Mouse (Mus musculus) ES-Bruce4 (cell line): Measurements from ENCODE around the gene Loxl3. TPM values are rescaled to one million over a fixed set of nuclear protein-coding genes. Genes with fewer than 3 reads are reported as not detected.

ENCODE experiments used
- H3K27ac ChIP-seq: 2 replicates; pipeline ENCODE4 v1.5.1; 2012; ENCODE audit warnings: low read length, inconsistent platforms; ENCODE audit not compliant: insufficient read depth
- H3K27me3 ChIP-seq: 2 replicates; pipeline ENCODE4 v1.6.1; 2012; ENCODE audit warnings: mild to moderate bottlenecking, low read length, inconsistent platforms; ENCODE audit not compliant: control insufficient read depth, poor library complexity, insufficient read depth, severe bottlenecking
- H3K36me3 ChIP-seq: 2 replicates; pipeline ENCODE4 v1.6.1; 2012; ENCODE audit warnings: inconsistent platforms, mild to moderate bottlenecking, low read length, moderate library complexity; ENCODE audit not compliant: control insufficient read depth, poor library complexity, insufficient read depth, severe bottlenecking
- H3K4me1 ChIP-seq: one replicate; pipeline ENCODE4 v1.8.1; 2011; ENCODE audit warnings: low read length; ENCODE audit not compliant: control insufficient read depth, insufficient read depth
- H3K4me3 ChIP-seq: 2 replicates; pipeline ENCODE4 v1.5.1; 2011; ENCODE audit warnings: low read depth, mild to moderate bottlenecking, low read length
- H3K9ac ChIP-seq: 2 replicates; pipeline ENCODE4 v1.6.1; 2012; ENCODE audit warnings: low read depth, mild to moderate bottlenecking, inconsistent platforms; ENCODE audit not compliant: poor library complexity, severe bottlenecking
- H3K9me3 ChIP-seq: replicated peaks from 2 replicates; pipeline ENCODE4 v1.6.1; 2012; ENCODE audit warnings: mild to moderate bottlenecking, low read length, inconsistent platforms; ENCODE audit not compliant: control insufficient read depth, poor library complexity, insufficient read depth, severe bottlenecking
- CTCF ChIP-seq: IDR thresholded peaks from one replicate; pipeline ENCODE4 v1.8.1; 2011; ENCODE audit warnings: low read depth, low read length
- EP300 ChIP-seq: IDR thresholded peaks from 2 replicates; pipeline ENCODE4 v1.6.1; 2011; ENCODE audit warnings: low read depth, low read length; ENCODE audit not compliant: insufficient read depth
- POLR2A ChIP-seq: IDR thresholded peaks from one replicate; pipeline ENCODE4 v1.8.1; 2011; ENCODE audit warnings: low read length; ENCODE audit not compliant: insufficient read depth
- polyA plus RNA-seq: library from polyadenylated mRNA; stranded (reverse); fragments of >200 nt; gene quantifications from 2 replicates; pipeline ENCODE4 v1.2.4, GENCODE M21; 2011; ENCODE audit warnings: low read depth; ENCODE audit not compliant: missing spikeins, insufficient read depth, insufficient read length

Gene Loxl3
- polyA plus RNA-seq, 1 experiment = 2.2 TPM

- Histone ChIP-seq H3K36me3 (no peaks in the 10 kb centered on the region), H3K9ac (no peak overlapping the region), H3K4me1 (no peaks in the 10 kb centered on the region), H3K27me3 (no peaks in the 10 kb centered on the region), H3K27ac (no peak overlapping the region), H3K9me3 (no peaks in the 10 kb centered on the region), H3K4me3 (no peak overlapping the region)
- no peak for TF ChIP-seq EP300
- TF ChIP-seq POLR2A = no peak
- TF ChIP-seq CTCF = no peak
Measured at GRCm38 (mm10) chr6:83020836-83021593, 13.0 kb upstream of the Loxl3 start.

GRCm38 (mm10) chr6:83023008-83023407 lies 11.0 kb upstream of the Loxl3 start:
- no peak overlapping the region for H3K4me3 ChIP-seq
- H3K4me1 ChIP-seq = no peaks in the 10 kb centered on the region
- no peak overlapping the region for H3K9ac ChIP-seq
- H3K27me3 ChIP-seq = no peaks in the 10 kb centered on the region
- TF ChIP-seq EP300 (no peak), CTCF (no peak), POLR2A (no peak)
- no peaks in the 10 kb centered on the region for H3K36me3 ChIP-seq
- no peak overlapping the region for H3K27ac ChIP-seq
- H3K9me3 ChIP-seq = no peaks in the 10 kb centered on the region

GRCm38 (mm10) chr6:83023786-83024185 lies 10.2 kb upstream of the Loxl3 start:
- Histone ChIP-seq H3K4me1 (no peaks in the 10 kb centered on the region), H3K27me3 (no peaks in the 10 kb centered on the region), H3K9ac (no peak overlapping the region), H3K27ac (no peak overlapping the region), H3K4me3 (no peak overlapping the region), H3K36me3 (no peaks in the 10 kb centered on the region), H3K9me3 (no peaks in the 10 kb centered on the region)
- TF ChIP-seq POLR2A = no peak
- no peak for TF ChIP-seq EP300
- no peak for TF ChIP-seq CTCF

GRCm38 (mm10) chr6:83024421-83024820 lies 9.6 kb upstream of the Loxl3 start:
- Histone ChIP-seq H3K9me3 (no peaks in the 10 kb centered on the region), H3K4me1 (no peaks in the 10 kb centered on the region), H3K9ac (no peak overlapping the region), H3K4me3 (no peak overlapping the region), H3K36me3 (no peaks in the 10 kb centered on the region), H3K27ac (no peak overlapping the region), H3K27me3 (no peaks in the 10 kb centered on the region)
- no peak for TF ChIP-seq EP300
- TF ChIP-seq POLR2A = no peak
- TF ChIP-seq CTCF = no peak

GRCm38 (mm10) chr6:83025221-83025620 lies 8.8 kb upstream of the Loxl3 start:
- Histone ChIP-seq H3K36me3 (no peaks in the 10 kb centered on the region), H3K9me3 (no peaks in the 10 kb centered on the region), H3K4me3 (no peak overlapping the region), H3K9ac (no peak overlapping the region), H3K27ac (no peak overlapping the region), H3K4me1 (no peaks in the 10 kb centered on the region), H3K27me3 (no peaks in the 10 kb centered on the region)
- TF ChIP-seq EP300 (no peak), CTCF (no peak), POLR2A (no peak)

- Histone ChIP-seq H3K4me1 (no peaks in the 10 kb centered on the region), H3K9ac (no peak overlapping the region), H3K9me3 (no peaks in the 10 kb centered on the region), H3K4me3 (no peak overlapping the region), H3K27ac (no peak overlapping the region), H3K27me3 (no peaks in the 10 kb centered on the region), H3K36me3 (no peaks in the 10 kb centered on the region)
- TF ChIP-seq POLR2A (no peak), CTCF (no peak), EP300 (no peak)
Measured at GRCm38 (mm10) chr6:83027293-83027692, 6.7 kb upstream of the Loxl3 start.
